Mouse (Mus musculus): ENCODE data around the gene Gga3.

Gene Gga3

DNA sequence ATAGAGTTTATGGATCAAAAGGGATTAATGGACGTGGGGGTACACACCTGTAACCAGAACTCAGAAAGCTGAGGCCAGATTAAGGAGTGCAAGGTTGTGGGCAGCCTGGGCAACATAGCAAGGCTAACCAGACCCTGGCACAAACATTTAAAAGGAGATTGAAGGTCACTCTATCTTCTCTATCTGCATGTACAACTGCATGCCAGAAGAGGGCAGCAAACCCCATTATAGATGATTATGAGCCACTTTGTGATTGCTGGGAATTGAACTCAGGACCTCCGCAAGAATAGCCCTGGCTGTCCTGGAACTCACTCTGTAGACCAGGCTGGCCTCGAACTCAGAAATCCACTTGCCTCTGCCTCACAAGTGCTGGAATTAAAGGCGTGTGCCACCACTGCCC, 51.1 kb downstream of the Gga3 start:
- no peak for DNase-seq

DNA sequence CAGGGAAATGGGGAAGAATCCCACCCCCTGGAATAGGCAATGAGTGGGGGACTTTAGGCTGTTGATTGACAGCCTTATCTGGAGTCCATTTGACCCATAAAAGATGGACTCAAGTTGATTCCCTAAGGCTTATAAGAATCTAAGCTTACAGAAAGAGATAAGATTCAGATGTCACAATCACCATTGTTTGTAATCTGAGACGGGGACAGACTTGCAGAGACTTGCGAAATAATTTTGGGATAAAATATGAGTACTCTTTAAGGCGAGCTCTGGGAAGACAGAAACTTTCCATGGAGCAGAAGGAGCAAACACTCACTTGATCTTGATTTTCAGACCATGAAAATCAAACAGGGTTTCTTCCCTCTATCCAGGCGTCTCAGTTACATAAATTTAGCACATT, 60.3 kb downstream of the Gga3 start:
- DNase-seq, result no peak

DNA sequence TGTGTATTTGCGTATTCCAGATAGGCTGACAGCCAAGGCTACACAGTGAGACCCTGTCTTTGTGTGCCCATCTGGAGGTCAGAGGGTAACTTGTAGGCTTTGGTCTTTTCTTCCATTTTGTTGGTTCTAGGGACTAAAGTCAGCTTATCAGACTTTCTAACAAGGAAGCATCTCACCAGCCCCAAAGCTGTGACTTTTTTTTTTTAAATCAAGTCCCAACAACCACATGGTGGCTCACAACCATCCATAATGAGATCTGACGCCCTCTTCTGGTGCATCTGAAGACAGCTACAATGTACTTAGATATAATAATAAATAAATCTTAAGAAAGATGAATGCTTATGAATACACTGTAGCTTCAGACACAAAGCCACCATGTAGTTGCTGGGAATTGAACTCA, 65.8 kb downstream of the Gga3 start:
- peak; percentile 17 for DNase-seq

DNA sequence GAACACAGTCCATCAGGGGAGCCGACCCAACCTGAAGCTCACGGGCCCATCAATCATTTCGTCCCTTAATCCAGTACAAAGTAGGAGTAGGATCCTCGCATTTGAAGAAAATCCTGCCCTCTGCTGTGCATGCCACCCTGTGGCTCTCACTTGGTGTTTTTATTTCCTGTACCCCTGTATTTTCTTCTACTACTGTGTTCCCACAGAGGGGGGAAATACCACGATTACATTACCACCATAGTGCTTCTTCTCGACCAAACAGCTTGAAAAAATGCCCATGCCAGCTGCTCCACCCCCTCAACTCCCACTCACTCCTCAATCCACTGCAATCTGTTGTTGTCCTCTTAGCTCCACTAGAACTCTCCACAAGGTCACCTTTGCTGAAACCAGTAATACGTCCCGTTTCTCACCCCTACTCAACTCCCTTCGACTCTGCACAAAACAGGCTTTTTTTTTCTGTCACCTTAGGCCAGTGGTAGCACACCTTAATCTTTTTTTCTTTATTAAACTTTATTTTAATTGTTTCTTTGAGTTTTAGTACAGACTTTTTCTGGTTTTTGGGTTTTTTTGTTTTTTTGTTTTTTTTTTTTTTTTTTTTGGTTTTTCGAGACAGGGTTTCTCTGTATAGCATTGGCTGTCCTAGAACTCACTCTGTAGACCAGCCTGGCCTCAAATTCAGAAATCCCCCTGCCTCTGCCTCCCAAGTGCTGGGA, 66.8 kb downstream of the Gga3 start:
- DNase-seq, result no peak

DNA sequence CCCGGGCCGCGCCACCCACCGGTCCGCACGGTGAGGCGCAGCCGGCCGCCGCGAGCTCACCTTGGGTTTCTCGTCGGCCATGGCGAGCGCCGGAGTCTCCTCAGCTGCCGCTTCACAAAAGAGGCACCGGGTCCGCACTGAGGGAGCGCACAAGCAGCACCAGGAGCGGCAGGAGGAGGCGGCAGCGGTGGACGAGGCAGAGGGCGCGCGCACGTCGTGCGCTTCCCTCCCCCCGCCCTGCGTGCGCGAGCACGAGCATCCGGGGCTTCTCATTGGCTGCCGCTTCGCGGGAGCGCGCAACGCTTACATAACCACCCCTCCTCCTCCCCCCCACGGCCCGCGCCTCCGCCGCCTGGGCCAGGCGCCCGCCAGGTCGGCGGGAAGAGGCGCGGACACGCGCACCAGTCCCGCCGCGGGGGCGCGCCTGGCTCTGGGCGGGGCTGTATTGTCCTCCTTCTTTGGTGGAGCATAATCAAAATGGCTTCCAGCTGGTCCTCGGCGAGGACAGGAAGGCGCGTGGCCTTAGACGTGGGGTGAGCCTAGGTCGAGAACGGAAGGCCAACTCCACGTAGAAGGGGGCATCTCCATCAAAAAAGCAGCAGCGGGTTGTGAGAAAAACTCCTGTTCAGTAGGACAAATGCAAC, 67.7 kb downstream of the Gga3 start, which contains the start of gene Sumo2:
Gene Sumo2, minus strand, starts transcription at position 239 of the 644 bp plus-strand sequence.
- peak; percentile 98 for DNase-seq

DNA sequence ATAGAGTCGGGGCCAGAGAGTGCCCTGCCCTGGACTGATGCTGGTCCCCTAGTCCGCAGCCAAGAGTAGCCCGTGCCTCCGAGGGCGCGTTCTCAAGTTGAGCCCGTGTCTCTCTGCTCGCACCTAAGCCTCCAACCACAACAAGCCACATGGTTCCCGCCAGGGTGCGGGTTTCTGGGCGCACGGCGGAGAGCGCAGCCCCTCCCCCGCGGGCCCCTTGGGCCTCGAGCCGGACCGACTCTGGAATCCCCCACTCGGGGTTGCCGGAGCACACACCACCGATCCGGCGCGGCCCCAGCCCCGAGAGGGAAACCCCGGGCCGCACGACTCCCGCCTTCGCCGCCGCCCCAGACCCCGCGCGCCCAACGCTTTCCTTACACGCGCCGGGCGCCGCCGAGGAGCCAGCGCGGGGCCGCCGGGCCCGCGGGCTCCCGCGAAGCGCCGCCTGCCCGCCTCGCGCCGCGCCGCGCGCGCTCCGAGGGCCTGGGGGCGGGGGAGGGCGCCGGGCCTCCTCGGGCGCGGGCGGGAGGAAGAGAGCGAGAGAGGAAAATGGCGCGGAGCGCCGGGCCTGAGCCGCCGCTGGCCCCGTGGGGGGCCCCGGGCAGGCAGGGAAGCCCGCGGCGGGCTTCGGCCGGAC, 68.3 kb downstream of the Gga3 start:
- DNase-seq, result peak; percentile 73

DNA sequence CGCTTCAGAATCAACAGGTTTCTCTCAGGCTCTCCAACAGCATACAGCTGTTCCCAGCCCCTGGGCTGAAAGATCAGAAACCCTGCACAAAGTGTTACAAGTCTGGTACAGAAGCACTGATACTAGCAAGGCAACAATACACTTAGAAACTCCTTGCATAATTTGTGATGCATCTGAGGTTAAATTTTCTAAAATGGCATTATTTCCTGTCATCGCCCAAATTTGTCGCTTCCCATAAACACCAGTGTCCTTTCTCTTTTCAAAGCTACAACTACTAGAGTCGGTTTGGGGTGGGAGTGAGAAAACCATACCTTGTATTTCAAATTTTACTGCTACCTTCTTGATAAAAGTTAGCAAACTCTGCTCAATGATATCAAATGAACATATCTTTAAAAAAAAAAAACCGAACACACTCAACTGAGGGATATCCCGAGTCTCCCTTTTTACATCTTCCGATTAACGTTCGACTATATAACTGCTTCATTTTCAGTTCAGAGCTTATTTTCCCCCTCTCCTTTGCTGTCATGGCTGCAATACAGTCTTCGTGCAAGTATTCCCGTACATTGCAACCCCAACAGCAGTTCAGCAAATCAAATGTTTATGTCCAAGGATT, 69.0 kb downstream of the Gga3 start:
- no peak for DNase-seq
